Mouse (Mus musculus) cortical plate, adult 2 months (tissue): ENCODE measurements at regions not wholly inside any gene's neighbourhood (a gene's known extent, or its start where the extent isn't known, plus 50 kb on each side); places are given as distances from the start of the nearest gene placed in this dataset.

Source experiments
- H3K27ac ChIP-seq: fragments of 200-500 bp; 2 replicates; pipeline ENCODE4 v1.5.1; 2012; ENCODE audit warnings: low read length, control low read depth, inconsistent platforms; ENCODE audit not compliant: insufficient read depth
- H3K4me1 ChIP-seq: fragments of 200-500 bp; 2 replicates; pipeline ENCODE4 v1.6.1; 2011; ENCODE audit warnings: low read length; ENCODE audit not compliant: control insufficient read depth, insufficient read depth
- H3K4me3 ChIP-seq: fragments of 200-500 bp; 2 replicates; pipeline ENCODE4 v1.5.1; 2011; ENCODE audit warnings: mild to moderate bottlenecking, low read length, control low read depth; ENCODE audit not compliant: insufficient read depth
- CTCF ChIP-seq: fragments of 200-500 bp; IDR thresholded peaks from 2 replicates; pipeline ENCODE4 v1.5.1; 2011; ENCODE audit warnings: mild to moderate bottlenecking, control low read depth, low read length; ENCODE audit not compliant: insufficient read depth; ENCODE audit errors: extremely low read depth
- POLR2A ChIP-seq: fragments of 200-500 bp; IDR thresholded peaks from 2 replicates; pipeline ENCODE4 v1.6.1; 2011; ENCODE audit warnings: mild to moderate bottlenecking, low read length, control low read depth; ENCODE audit not compliant: insufficient read depth; ENCODE audit errors: extremely low read depth

GRCm38 (mm10) chr9:43483195-43483594 lies 172.5 kb downstream of the Trim29 start:
- Histone ChIP-seq H3K4me1 (no peaks in the 10 kb centered on the region), H3K27ac (no peak overlapping the region), H3K4me3 (no peak overlapping the region)
- no peak for TF ChIP-seq POLR2A
- no peak for TF ChIP-seq CTCF

- H3K4me3 ChIP-seq, result no peak overlapping the region
- H3K27ac ChIP-seq, result no peak overlapping the region
- TF ChIP-seq POLR2A (no peak), CTCF (no peak)
- H3K4me1 ChIP-seq, result no peaks in the 10 kb centered on the region
Measured at GRCm38 (mm10) chr9:43483906-43484305, 173.3 kb downstream of the Trim29 start.

- TF ChIP-seq POLR2A (no peak), CTCF (no peak)
- no peak overlapping the region for H3K27ac ChIP-seq
- H3K4me3 ChIP-seq, result no peak overlapping the region
- no peaks in the 10 kb centered on the region for H3K4me1 ChIP-seq
Measured at GRCm38 (mm10) chr9:43486704-43487103, 176.1 kb downstream of the Trim29 start.

GRCm38 (mm10) chr9:43489205-43489604 lies 178.6 kb downstream of the Trim29 start:
- Histone ChIP-seq H3K27ac (no peak overlapping the region), H3K4me3 (no peak overlapping the region), H3K4me1 (no peaks in the 10 kb centered on the region)
- TF ChIP-seq CTCF (no peak), POLR2A (no peak)

GRCm38 (mm10) chr9:43491024-43491751 lies 180.5 kb downstream of the Trim29 start:
- H3K4me3 ChIP-seq, result no peak overlapping the region
- peak; percentile 3; the same call in 1 of the 2 replicates for TF ChIP-seq CTCF
- TF ChIP-seq POLR2A, result no peak
- no peak overlapping the region for H3K27ac ChIP-seq
- no peaks in the 10 kb centered on the region for H3K4me1 ChIP-seq

GRCm38 (mm10) chr9:43492236-43493000 lies 181.8 kb downstream of the Trim29 start:
- Histone ChIP-seq H3K4me1 (no peaks in the 10 kb centered on the region), H3K4me3 (no peak overlapping the region), H3K27ac (0 out of 2 replicates have a peak overlapping the region, but pooled peaks have one; percentile 54)
- TF ChIP-seq CTCF (no peak), POLR2A (no peak)

GRCm38 (mm10) chr9:43498596-43498995 lies 187.9 kb downstream of the Trim29 start:
- H3K4me1 ChIP-seq, result no peaks in the 10 kb centered on the region
- TF ChIP-seq CTCF, result no peak
- TF ChIP-seq POLR2A, result no peak
- no peak overlapping the region for H3K27ac ChIP-seq
- H3K4me3 ChIP-seq, result no peak overlapping the region

GRCm38 (mm10) chr9:43504270-43504932 lies 193.8 kb downstream of the Trim29 start:
- TF ChIP-seq CTCF, result no peak
- H3K27ac ChIP-seq, result no peak overlapping the region
- no peak overlapping the region for H3K4me3 ChIP-seq
- H3K4me1 ChIP-seq, result no peaks in the 10 kb centered on the region

- H3K27ac ChIP-seq, result no peak overlapping the region
- no peak overlapping the region for H3K4me3 ChIP-seq
Measured at GRCm38 (mm10) chr9:43505856-43506255, 195.2 kb downstream of the Trim29 start.

More at GRCm38 (mm10) chr9:43505856-43506255, 195.2 kb downstream of the Trim29 start:
- H3K4me1 ChIP-seq, result no peaks in the 10 kb centered on the region
- TF ChIP-seq POLR2A (no peak), CTCF (no peak)
